In the genomic region with DNA sequence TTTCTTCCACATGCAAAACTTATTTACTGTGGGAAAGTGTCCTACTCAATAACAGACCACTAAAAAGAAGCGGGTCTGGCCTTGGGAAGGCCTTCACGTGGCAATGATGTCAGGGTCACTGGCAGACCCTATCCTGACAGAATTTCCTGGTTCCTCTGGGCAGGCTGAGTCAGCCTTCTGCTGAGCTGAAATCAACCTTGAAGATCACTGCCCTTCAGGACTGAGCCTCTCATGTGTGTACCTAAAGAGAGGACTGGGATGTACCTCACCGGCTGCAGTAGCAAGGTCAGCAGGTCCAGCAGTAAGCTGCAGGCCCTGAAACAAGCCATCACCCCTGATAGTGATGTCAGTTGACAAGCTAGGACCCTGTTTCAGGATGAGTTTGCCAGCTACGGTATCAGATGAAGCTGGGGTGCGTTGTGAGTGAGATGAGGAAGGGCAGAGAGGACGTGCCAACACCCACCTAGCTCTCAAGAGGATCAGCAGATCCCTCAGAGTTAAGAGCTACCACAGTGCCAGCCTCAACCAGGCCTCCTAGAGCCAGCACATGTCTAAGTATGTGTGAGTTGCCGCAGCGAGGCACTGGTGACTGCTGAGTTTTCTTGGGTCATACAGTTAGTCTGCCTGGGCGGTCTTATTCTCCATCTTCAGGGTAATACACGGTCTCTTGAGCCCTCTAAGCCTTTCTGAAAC, we compare ENCODE assay signal across 28 mouse cellular contexts. TPM values are rescaled to one million over a fixed set of nuclear protein-coding genes. Genes with fewer than 3 reads are reported as not detected.
DNase-seq lines count a peak whose midpoint lies in the region; ATAC-seq and TF ChIP-seq lines count a peak whose summit lies in the region.
"Had no signal": no experiment of that assay in that cellular context is flagged by ENCODE, and none has a peak within 500 bp of the region (broad histone marks: within the 10 kb centered on the region; RNA-seq: fewer than 3 reads in every experiment).

No protein-coding gene starts in this region.

- no peaks in the 10 kb centered on the region for H3K27me3 ChIP-seq in heart, embryonic 15.5 days
- H3K27me3 ChIP-seq in liver, embryonic 15.5 days = no peaks in the 10 kb centered on the region
- no peaks in the 10 kb centered on the region for H3K27me3 ChIP-seq in liver, postnatal 0 days (ENCODE audit: insufficient read depth, low read length)
- H3K27me3 ChIP-seq: embryonic facial prominence, embryonic 12.5 days; hindbrain, embryonic 12.5 days; Patski; stomach, embryonic 15.5 days had no signal

- no peak overlapping the region for H3K9ac ChIP-seq in heart, embryonic 15.5 days
- H3K9ac ChIP-seq in liver, embryonic 15.5 days = no peak overlapping the region
- H3K9ac ChIP-seq in liver, postnatal 0 days (replicated peaks) = no peak overlapping the region
- H3K9ac ChIP-seq: embryonic facial prominence, embryonic 12.5 days; hindbrain, embryonic 12.5 days; stomach, embryonic 15.5 days had no signal

- TF ChIP-seq EP300 in liver, postnatal 0 days (IDR thresholded peaks at IDR 0.05; ENCODE audit: low read depth) = no peak

- no peak for ATAC-seq in heart, embryonic 15.5 days (replicated peaks; ENCODE audit: insufficient number of reproducible peaks, insufficient read depth, low FRiP score, low read depth)
- ATAC-seq in liver, embryonic 15.5 days (ENCODE audit: insufficient read depth) = no peak
- no peak for ATAC-seq in liver, postnatal 0 days
- ATAC-seq: forebrain, embryonic 14.5 days; hindbrain, postnatal 0 days; intestine, embryonic 16.5 days; lung, postnatal 0 days; Patski had no signal

- peak; percentile 77 for DNase-seq in adrenal gland, adult 2 months
- DNase-seq in adrenal gland, postnatal 25 days = no peak
- DNase-seq in heart, adult 8-10 months (ENCODE audit: low spot score) = no peak
- no peak for DNase-seq in liver, postnatal 0 days
- peak; percentile 64 for DNase-seq in adrenal gland, postnatal 36 days
- no peak for DNase-seq in embryo, embryonic 10 days (ENCODE audit: low spot score)
- DNase-seq: cerebellum, adult 8-10 months; cerebellum, postnatal 36 days; embryo, embryonic 11 days; gastrocnemius, postnatal 14 days; heart, postnatal 14 days; kidney, adult 9 months; kidney, postnatal 14 days; liver; lung, adult 18-20 months; lung, postnatal 4 days; midbrain, embryonic 14.5 days; thymus, postnatal 25 days had no signal

- H3K9me3 ChIP-seq in heart, embryonic 15.5 days (replicated peaks) = no peaks in the 10 kb centered on the region
- H3K9me3 ChIP-seq in liver, embryonic 15.5 days (replicated peaks) = no peaks in the 10 kb centered on the region
- no peaks in the 10 kb centered on the region for H3K9me3 ChIP-seq in liver, postnatal 0 days (ENCODE audit: low read length)
- H3K9me3 ChIP-seq: embryonic facial prominence, embryonic 12.5 days; hindbrain, embryonic 12.5 days; stomach, embryonic 15.5 days had no signal

- peak overlapping the region; percentile 31; the same call in 1 of the 2 replicates for H3K27ac ChIP-seq in heart, embryonic 15.5 days
- 0 out of 2 replicates have a peak overlapping the region, but pooled peaks have one; percentile 0 for H3K27ac ChIP-seq in liver, embryonic 15.5 days (replicated peaks)
- no peak overlapping the region for H3K27ac ChIP-seq in liver, postnatal 0 days (ENCODE audit: low read depth)
- H3K27ac ChIP-seq: embryonic facial prominence, embryonic 12.5 days; hindbrain, embryonic 12.5 days; hindbrain, postnatal 0 days; stomach, embryonic 15.5 days had no signal

- 66% methylated on average over 10 of the region's 10 CpGs for WGBS in heart, embryonic 15.5 days
- WGBS in liver, embryonic 15.5 days (ENCODE audit: insufficient replicate concordance) = 78% methylated on average over 10 of the region's 10 CpGs
- WGBS in liver, postnatal 0 days (ENCODE audit: insufficient replicate concordance) = 83% methylated on average over 10 of the region's 10 CpGs

- no peak overlapping the region for H3K4me2 ChIP-seq in heart, embryonic 15.5 days
- H3K4me2 ChIP-seq in liver, embryonic 15.5 days = no peak overlapping the region
- H3K4me2 ChIP-seq in liver, postnatal 0 days (ENCODE audit: low read depth, low read length) = no peak overlapping the region
- H3K4me2 ChIP-seq: embryonic facial prominence, embryonic 12.5 days; hindbrain, embryonic 12.5 days; stomach, embryonic 15.5 days had no signal

- no peaks in the 10 kb centered on the region for H3K36me3 ChIP-seq in heart, embryonic 15.5 days
- no peaks in the 10 kb centered on the region for H3K36me3 ChIP-seq in liver, embryonic 15.5 days (replicated peaks)
- H3K36me3 ChIP-seq in liver, postnatal 0 days (replicated peaks; ENCODE audit: insufficient read depth, low read length) = no peaks in the 10 kb centered on the region
- H3K36me3 ChIP-seq: embryonic facial prominence, embryonic 12.5 days; hindbrain, embryonic 12.5 days; stomach, embryonic 15.5 days had no signal

- peaks cover 18% of the 10 kb centered on the region for H3K4me1 ChIP-seq in heart, embryonic 15.5 days (replicated peaks)
- H3K4me1 ChIP-seq in liver, embryonic 15.5 days (replicated peaks) = peaks cover 31% of the 10 kb centered on the region
- peaks cover 18% of the 10 kb centered on the region for H3K4me1 ChIP-seq in liver, postnatal 0 days (ENCODE audit: insufficient read depth)
- H3K4me1 ChIP-seq: embryonic facial prominence, embryonic 12.5 days; hindbrain, embryonic 12.5 days had no signal

- no peak for TF ChIP-seq CTCF in liver, postnatal 0 days (IDR thresholded peaks at IDR 0.05; ENCODE audit: low read depth)

- no peak overlapping the region for H3K4me3 ChIP-seq in heart, embryonic 15.5 days
- no peak overlapping the region for H3K4me3 ChIP-seq in liver, embryonic 15.5 days (replicated peaks)
- no peak overlapping the region for H3K4me3 ChIP-seq in liver, postnatal 0 days (ENCODE audit: low read depth, low read length)
- H3K4me3 ChIP-seq: embryonic facial prominence, embryonic 12.5 days; hindbrain, embryonic 12.5 days; stomach, embryonic 15.5 days had no signal

RNA-seq across cellular contexts. Expression of gene Sema4b, which starts 8.5 kb away (rescaled TPM):
- total RNA-seq in adrenal gland, adult 2 months (2021) = 10 to 100 TPM; 57.7 to 66.4 TPM
- 55.1 and 65.8 TPM in 2 replicates for polyA plus RNA-seq in adrenal gland, adult 2 months (2012; rRNA removed)
- 68.9 and 70.0 TPM in 2 replicates for total RNA-seq in adrenal gland, postnatal 25 days (2021)
- polyA plus RNA-seq in heart, embryonic 15.5 days (2015; fragmentation: Nextera tagmentation; extraction: Ambion mirVana) = 12.4 and 14.0 TPM in 2 replicates
- total RNA-seq in heart, adult 8-10 months (2022) = 10 to 100 TPM; 10.9 to 14.0 (median 11.7) TPM
- 15.2 and 15.5 TPM in 2 replicates for polyA plus RNA-seq in liver, embryonic 15.5 days (2015; fragmentation: Nextera tagmentation; extraction: Ambion mirVana)
- 11.7 and 13.5 TPM in 2 replicates for polyA plus RNA-seq in liver, postnatal 0 days (2015; fragmentation: Nextera tagmentation; extraction: Ambion mirVana)
- 10 to 100 TPM; 47.3 to 57.2 TPM for total RNA-seq in adrenal gland, postnatal 36 days (2021)

RNA-seq across cellular contexts. Expression of gene Cib1, which starts 54.4 kb away (rescaled TPM):
- total RNA-seq in adrenal gland, adult 2 months (2021) = 10 to 100 TPM; 66.7 to 75.3 TPM
- 110 and 126 TPM in 2 replicates for polyA plus RNA-seq in adrenal gland, adult 2 months (2012; rRNA removed)
- total RNA-seq in adrenal gland, postnatal 25 days (2021) = 62.4 and 68.2 TPM in 2 replicates
- polyA plus RNA-seq in heart, embryonic 15.5 days (2015; fragmentation: Nextera tagmentation; extraction: Ambion mirVana) = 48.7 and 65.4 TPM in 2 replicates
- total RNA-seq in heart, adult 8-10 months (2022) = 10 to 100 TPM; 12.7 to 19.1 (median 16.5) TPM
- polyA plus RNA-seq in liver, embryonic 15.5 days (2015; fragmentation: Nextera tagmentation; extraction: Ambion mirVana) = 84.7 and 85.0 TPM in 2 replicates
- 79.4 and 89.2 TPM in 2 replicates for polyA plus RNA-seq in liver, postnatal 0 days (2015; fragmentation: Nextera tagmentation; extraction: Ambion mirVana)
- total RNA-seq in adrenal gland, postnatal 36 days (2021) = 10 to 100 TPM; 65.1 to 70.1 TPM

RNA-seq across cellular contexts. Expression of gene Gdpgp1, which starts 54.5 kb away (rescaled TPM):
- 1 to 10 TPM; 3.6 to 4.6 TPM for total RNA-seq in adrenal gland, adult 2 months (2021)
- polyA plus RNA-seq in adrenal gland, adult 2 months (2012; rRNA removed) = 2.6 and 2.9 TPM in 2 replicates
- 5.6 and 6.0 TPM in 2 replicates for total RNA-seq in adrenal gland, postnatal 25 days (2021)
- 2.7 and 3.8 TPM in 2 replicates for polyA plus RNA-seq in heart, embryonic 15.5 days (2015; fragmentation: Nextera tagmentation; extraction: Ambion mirVana)
- 1 to 10 TPM; 1.7 to 2.1 (median 2.0) TPM for total RNA-seq in heart, adult 8-10 months (2022)
- polyA plus RNA-seq in liver, embryonic 15.5 days (2015; fragmentation: Nextera tagmentation; extraction: Ambion mirVana) = 2.0 and 2.1 TPM in 2 replicates
- 1.5 and 1.6 TPM in 2 replicates for polyA plus RNA-seq in liver, postnatal 0 days (2015; fragmentation: Nextera tagmentation; extraction: Ambion mirVana)
- total RNA-seq in adrenal gland, postnatal 36 days (2021) = 1 to 10 TPM; 3.8 to 3.9 TPM

Comparison
In these comparisons a context has a peak if more than half of its experiments do, and no peak if none do; other contexts are left out.
1. DNase-seq: peak in adrenal gland, adult 2 months (single experiment) and adrenal gland, postnatal 36 days (2 of 2); none in adrenal gland, postnatal 25 days (single experiment), heart, adult 8-10 months (single experiment), liver, postnatal 0 days (single experiment) and embryo, embryonic 10 days (single experiment).